Mouse (Mus musculus) small intestine, adult 10 weeks (tissue): ENCODE data around the gene Pramel4. TPM values are rescaled to one million over a fixed set of nuclear protein-coding genes. Genes with fewer than 3 reads are reported as not detected.

Experiments used
- polyA plus RNA-seq: library from polyadenylated mRNA; stranded (reverse); fragments of 350-450 nt; fragmentation: Illumina TruSeq; extraction: RNeasy Lipid Tissue Mini Kit (QIAGEN cat#74804); gene quantifications from one replicate; pipeline ENCODE4 v1.2.3, GENCODE M21; 2014; ENCODE audit warnings: low replicate concordance

Gene Pramel4
- not detected for polyA plus RNA-seq

GRCm38 (mm10) chr4:144058826-144059225, at the start of gene Pramel4:
Gene Pramel4 (plus strand): TSS chr4:144059126.

GRCm38 (mm10) chr4:144106174-144106573, 47.2 kb downstream of the Pramel4 start, which contains the start of gene Gm13102:
Gene Gm13102 (plus strand): TSS chr4:144106474.

Other genes starting within 250 kb of the Pramel4 start
- gene Gm13084, start 243.0 kb upstream of the Pramel4 start, polyA plus RNA-seq, result not detected
- gene Gm13103, start 212.6 kb upstream of the Pramel4 start, polyA plus RNA-seq, result not detected
- gene Pramef6, start 158.7 kb upstream of the Pramel4 start, polyA plus RNA-seq, result not detected
- not detected for gene Pramef25, start 108.1 kb upstream of the Pramel4 start, polyA plus RNA-seq
- not detected for gene Gm13101, start 92.2 kb upstream of the Pramel4 start, polyA plus RNA-seq
- not detected for gene Pramef17, start 64.8 kb upstream of the Pramel4 start, polyA plus RNA-seq
- not detected for gene Gm13102, start 47.3 kb downstream of the Pramel4 start, polyA plus RNA-seq
- not detected for gene Oog3, start 103.5 kb downstream of the Pramel4 start, polyA plus RNA-seq
- not detected for gene Oog2, start 131.6 kb downstream of the Pramel4 start, polyA plus RNA-seq
- gene C87977, start 154.2 kb downstream of the Pramel4 start, polyA plus RNA-seq, result 2.3 TPM
- 0.59 TPM for gene Pramel5, start 221.4 kb downstream of the Pramel4 start, polyA plus RNA-seq